Mouse (Mus musculus) MEL (cell line): Measurements from ENCODE around the gene Zzz3. TPM values are rescaled to one million over a fixed set of nuclear protein-coding genes. Genes with fewer than 3 reads are reported as not detected.

Experiments used
- DNase-seq: peaks from one replicate; pipeline ENCODE4 v3.0.0; 2011; ENCODE audit warnings: low read depth, low spot score
- H3K27ac ChIP-seq: 2 replicates; pipeline ENCODE4 v1.5.1; 2012; ENCODE audit warnings: low read depth, mild to moderate bottlenecking, control low read depth, low read length, moderate library complexity; ENCODE audit not compliant: control insufficient read depth
- H3K27me3 ChIP-seq, 2 experiments: fragments of 150-350 bp in 1 of 2; sonication (generic) in 1 of 2; 2 replicates each; pipeline ENCODE4 v1.6.1; 2012; ENCODE audit warnings: low read length in 2 of 2, mild to moderate bottlenecking in 2 of 2, improper control_type of control experiment in 1 of 2, moderate library complexity in 1 of 2; ENCODE audit not compliant: insufficient read depth in 2 of 2, control insufficient read depth in 1 of 2
- H3K36me3 ChIP-seq, 2 experiments: 2 replicates each; pipeline ENCODE4 v1.6.1; 2012 to 2014; ENCODE audit warnings: low read length in 2 of 2, improper control_type of control experiment in 1 of 2, inconsistent platforms in 1 of 2, mild to moderate bottlenecking in 1 of 2; ENCODE audit not compliant: insufficient read depth in 2 of 2, control insufficient read depth in 1 of 2
- H3K4me1 ChIP-seq, 2 experiments: fragments of 150-350 bp in 1 of 2; sonication (generic) in 1 of 2; 2 replicates each; pipeline ENCODE4 v1.6.1; 2012; ENCODE audit warnings: low read length in 2 of 2, improper control_type of control experiment in 1 of 2, mild to moderate bottlenecking in 1 of 2; ENCODE audit not compliant: insufficient read depth in 2 of 2, control insufficient read depth in 1 of 2
- H3K4me3 ChIP-seq, 2 experiments: fragments of 150-350 bp in 1 of 2; sonication (generic) in 1 of 2; 2 replicates each; pipeline ENCODE4 v1.5.1; 2012; ENCODE audit warnings: low read depth in 2 of 2, low read length in 2 of 2, mild to moderate bottlenecking in 2 of 2, moderate library complexity in 2 of 2, control low read depth in 1 of 2, improper control_type of control experiment in 1 of 2; ENCODE audit not compliant: control insufficient read depth in 1 of 2, insufficient read depth in 1 of 2
- H3K79me2 ChIP-seq: 2 replicates; pipeline ENCODE4 v1.6.1; 2012; ENCODE audit warnings: mild to moderate bottlenecking, low read length, moderate library complexity; ENCODE audit not compliant: control insufficient read depth, poor library complexity, insufficient read depth
- H3K9ac ChIP-seq: 2 replicates; pipeline ENCODE4 v1.6.1; 2012; ENCODE audit warnings: low read depth, mild to moderate bottlenecking, control low read depth, low read length, moderate library complexity; ENCODE audit not compliant: control insufficient read depth, poor library complexity, severe bottlenecking
- H3K9me3 ChIP-seq: fragments of 150-350 bp; sonication (generic); replicated peaks from 2 replicates; pipeline ENCODE4 v1.6.1; 2012; ENCODE audit warnings: mild to moderate bottlenecking, low read length, improper control_type of control experiment, moderate library complexity; ENCODE audit not compliant: insufficient read depth
- CHD2 ChIP-seq: IDR thresholded peaks from 2 replicates; pipeline ENCODE4 v1.6.1; 2011; ENCODE audit warnings: low read length, improper control_type of control experiment
- E2F4 ChIP-seq: IDR thresholded peaks from 2 replicates; pipeline ENCODE4 v1.6.1; 2011; ENCODE audit warnings: low read depth, low read length, improper control_type of control experiment, borderline replicate concordance
- EP300 ChIP-seq, 2 experiments: IDR thresholded peaks; 2 replicates each; pipeline ENCODE4 v1.6.1; 2011; ENCODE audit warnings: improper control_type of control experiment in 2 of 2, low read length in 2 of 2, low read depth in 1 of 2, mild to moderate bottlenecking in 1 of 2
- ETS1 ChIP-seq: IDR thresholded peaks from 2 replicates; pipeline ENCODE4 v1.6.1; 2012; ENCODE audit warnings: low read depth, mild to moderate bottlenecking, inconsistent platforms, low read length, improper control_type of control experiment, moderate library complexity
- GATA1 ChIP-seq: IDR thresholded peaks from 2 replicates; pipeline ENCODE4 v1.6.1; 2011; ENCODE audit warnings: low read depth, low read length, improper control_type of control experiment
- KAT2A ChIP-seq: conservative IDR thresholded peaks from 2 replicates; pipeline ENCODE4 v1.6.1; 2012; ENCODE audit warnings: low read depth, low read length, improper control_type of control experiment, inconsistent platforms
- MAX ChIP-seq: IDR thresholded peaks from 2 replicates; pipeline ENCODE4 v1.6.1; 2011; ENCODE audit warnings: low read length, improper control_type of control experiment
- MAZ ChIP-seq: IDR thresholded peaks from 2 replicates; pipeline ENCODE4 v1.6.1; 2012; ENCODE audit warnings: low read depth, mild to moderate bottlenecking, inconsistent platforms, low read length, improper control_type of control experiment
- MXI1 ChIP-seq: IDR thresholded peaks from 2 replicates; pipeline ENCODE4 v1.6.1; 2011; ENCODE audit warnings: mild to moderate bottlenecking, low read depth, low read length, improper control_type of control experiment
- MYB ChIP-seq: IDR thresholded peaks from 2 replicates; pipeline ENCODE4 v1.6.1; 2011; ENCODE audit warnings: mild to moderate bottlenecking, low read depth, low read length, improper control_type of control experiment
- MYC ChIP-seq: IDR thresholded peaks from 2 replicates; pipeline ENCODE4 v1.6.1; 2011; ENCODE audit warnings: low read depth, mild to moderate bottlenecking, low read length, improper control_type of control experiment, moderate library complexity
- NELFE ChIP-seq: IDR thresholded peaks from 2 replicates; pipeline ENCODE4 v1.6.1; 2011; ENCODE audit warnings: low read depth, low read length, improper control_type of control experiment
- POLR2AphosphoS2 ChIP-seq: IDR thresholded peaks from 2 replicates; pipeline ENCODE4 v1.6.1; 2011; ENCODE audit warnings: low read length, improper control_type of control experiment
- POLR2AphosphoS5 ChIP-seq: IDR thresholded peaks from 2 replicates; pipeline ENCODE4 v1.6.1; 2012; ENCODE audit warnings: low read depth, borderline replicate concordance, mild to moderate bottlenecking, inconsistent platforms, low read length, moderate library complexity, mixed read lengths
- RAD21 ChIP-seq: IDR thresholded peaks from 2 replicates; pipeline ENCODE4 v1.6.1; 2011; ENCODE audit warnings: mild to moderate bottlenecking, low read depth, low read length, improper control_type of control experiment
- RCOR1 ChIP-seq: IDR thresholded peaks from 2 replicates; pipeline ENCODE4 v1.6.1; 2012; ENCODE audit warnings: low read depth, mild to moderate bottlenecking, inconsistent platforms, low read length, improper control_type of control experiment
- SMC3 ChIP-seq: IDR thresholded peaks from 2 replicates; pipeline ENCODE4 v1.6.1; 2011; ENCODE audit warnings: low read depth, low read length, improper control_type of control experiment
- TBP ChIP-seq: IDR thresholded peaks from 2 replicates; pipeline ENCODE4 v1.8.0; 2011; ENCODE audit warnings: low read depth, low read length, improper control_type of control experiment
- UBTF ChIP-seq: IDR thresholded peaks from 2 replicates; pipeline ENCODE4 v1.6.1; 2012; ENCODE audit warnings: low read depth, mild to moderate bottlenecking, inconsistent platforms, low read length, improper control_type of control experiment, moderate library complexity, borderline replicate concordance; ENCODE audit not compliant: insufficient read depth
- USF1 ChIP-seq: IDR thresholded peaks from 2 replicates; pipeline ENCODE4 v1.6.1; 2014; ENCODE audit warnings: low read depth, mild to moderate bottlenecking, inconsistent platforms, low read length, improper control_type of control experiment, moderate library complexity
- USF2 ChIP-seq, 2 experiments: IDR thresholded peaks; 2 replicates each; pipeline ENCODE4 v1.6.1; 2011 to 2012; ENCODE audit warnings: improper control_type of control experiment in 2 of 2, low read length in 2 of 2, borderline replicate concordance in 1 of 2, inconsistent platforms in 1 of 2, low read depth in 1 of 2, mild to moderate bottlenecking in 1 of 2; ENCODE audit not compliant: insufficient read depth in 1 of 2
- ZKSCAN1 ChIP-seq: IDR thresholded peaks from 2 replicates; pipeline ENCODE4 v1.6.1; 2012; ENCODE audit warnings: low read depth, mild to moderate bottlenecking, inconsistent platforms, low read length, improper control_type of control experiment, moderate library complexity
- ZNF384 ChIP-seq: IDR thresholded peaks from 2 replicates; pipeline ENCODE4 v1.6.1; 2012; ENCODE audit warnings: low read depth, mild to moderate bottlenecking, inconsistent platforms, low read length, improper control_type of control experiment
- polyA plus RNA-seq, 2 experiments: library from polyadenylated mRNA; stranded (reverse) in 1 of 2; unstranded in 1 of 2; fragments of >175 nt in 1 of 2; fragments of >200 nt in 1 of 2; gene quantifications; 2 replicates each; pipeline versions ENCODE4 v1.2.1 to v1.2.4; 2012; ENCODE audit warnings: low replicate concordance in 2 of 2, low read depth in 1 of 2; ENCODE audit not compliant: insufficient read length in 2 of 2, insufficient read depth in 1 of 2, missing spikeins in 1 of 2
- total RNA-seq: library from RNA; depleted of rRNA; stranded (reverse); fragments of 300-350 nt; gene quantifications from 2 replicates; pipeline ENCODE4 v1.2.3, GENCODE M21; 2012

The Zzz3 gene
- total and polyA plus RNA-seq, 3 experiments = 46.1 to 507 (median 53.7) TPM

GRCm38 (mm10) chr3:152402671-152403066 is 7.4 kb downstream of the Zzz3 start:
- no peak for DNase-seq
- Histone ChIP-seq H3K4me3 (no peak overlapping the region), H3K4me1 (peaks cover 28 to 53% of the 10 kb centered on the region in 2 experiments), H3K36me3 (peaks cover 0 to 92% of the 10 kb centered on the region in 2 experiments), H3K9ac (no peak overlapping the region), H3K27me3 (no peaks in the 10 kb centered on the region), H3K9me3 (no peaks in the 10 kb centered on the region), H3K27ac (no peak overlapping the region), H3K79me2 (peaks cover 83% of the 10 kb centered on the region)
- TF ChIP-seq GATA1 (no peak), RAD21 (no peak), KAT2A (no peak), NELFE (no peak), UBTF (no peak)

- Histone ChIP-seq H3K36me3 (peaks cover 0 to 87% of the 10 kb centered on the region in 2 experiments), H3K4me1 (peaks cover 23 to 49% of the 10 kb centered on the region in 2 experiments), H3K9ac (no peak overlapping the region; the same call in 1 of the 2 replicates), H3K79me2 (peaks cover 81% of the 10 kb centered on the region), H3K27me3 (no peaks in the 10 kb centered on the region), H3K4me3 (no peak overlapping the region), H3K9me3 (no peaks in the 10 kb centered on the region), H3K27ac (peak overlapping the region; percentile 39; the same call in 1 of the 2 replicates)
- DNase-seq = no peak
- TF ChIP-seq ZNF384 (no peak), SMC3 (no peak), TBP (no peak), ZKSCAN1 (no peak), RAD21 (no peak)
These were observed 8.6 kb downstream of the Zzz3 start for GRCm38 (mm10) chr3:152403827-152404226.

GRCm38 (mm10) chr3:152405420-152405819 is 10.1 kb downstream of the Zzz3 start:
- peak; percentile 56 for DNase-seq
- Histone ChIP-seq H3K79me2 (peaks cover 81% of the 10 kb centered on the region), H3K27me3 (no peaks in the 10 kb centered on the region), H3K9ac (peak overlapping the region; percentile 53), H3K4me3 (peak overlapping the region in 1 of 2 experiments; percentile 10; a peak in 2 of 4 replicates), H3K9me3 (no peaks in the 10 kb centered on the region), H3K36me3 (peaks cover 0 to 83% of the 10 kb centered on the region in 2 experiments), H3K4me1 (peaks cover 23 to 50% of the 10 kb centered on the region in 2 experiments), H3K27ac (peak overlapping the region; percentile 97)
- TF ChIP-seq MAX (peak; percentile 34; the same call in 1 of the 2 replicates), RCOR1 (no peak), ETS1 (peak; percentile 47), USF2 (IDR thresholded peaks at IDR 0.05; ENCODE audit: borderline replicate concordance in 1 of 2, insufficient read depth in 1 of 2, low read depth in 1 of 2, low read length in 2 of 2) (no peak), USF1 (no peak), EP300 (IDR thresholded peaks at IDR 0.05; ENCODE audit: low read depth in 1 of 2, low read length in 2 of 2) (no peak), MYB (no peak), MYC (no peak), MXI1 (peak; percentile 29), SMC3 (no peak), POLR2AphosphoS2 (no peak), POLR2AphosphoS5 (no peak), E2F4 (no peak), MAZ (no peak), CHD2 (no peak)
